Mouse (Mus musculus) urinary bladder, adult 18-20 months (tissue): ENCODE data around the gene 5430402E10Rik.
"Not testable (repeated sequence)": the region's sequence is repeated elsewhere in the genome, so short reads cannot be mapped to it uniquely, and the experiment has no call there.

Experiments
- DNase-seq, 2 experiments: peaks; one replicate each; pipeline ENCODE4 v3.0.0; 2022; ENCODE audit warnings: low spot score in 2 of 2, mixed read lengths in 2 of 2

5430402E10Rik gene

DNA sequence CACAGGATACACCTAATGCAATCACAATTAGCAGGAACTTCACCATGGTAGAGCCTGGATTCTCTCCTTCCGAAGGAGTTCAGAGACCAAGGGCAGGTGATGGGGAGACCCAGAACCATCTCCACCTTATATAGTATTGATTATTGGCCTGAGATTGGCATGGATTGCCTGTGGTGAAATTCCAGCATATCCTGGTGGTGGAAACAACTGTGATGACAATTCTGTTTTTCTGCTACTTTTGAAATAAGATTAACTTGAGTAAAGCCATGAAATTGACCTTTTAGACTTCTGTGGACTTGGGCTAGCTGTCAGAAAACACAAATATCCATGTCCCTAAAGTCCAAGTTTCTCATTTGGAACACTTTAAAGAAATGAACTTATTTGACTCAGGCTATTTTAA, at the start of gene 5430402E10Rik:
Gene 5430402E10Rik (minus strand): TSS at position 101 of the 400 bp plus-strand sequence.
- DNase-seq, result not testable (repeated sequence)

DNA sequence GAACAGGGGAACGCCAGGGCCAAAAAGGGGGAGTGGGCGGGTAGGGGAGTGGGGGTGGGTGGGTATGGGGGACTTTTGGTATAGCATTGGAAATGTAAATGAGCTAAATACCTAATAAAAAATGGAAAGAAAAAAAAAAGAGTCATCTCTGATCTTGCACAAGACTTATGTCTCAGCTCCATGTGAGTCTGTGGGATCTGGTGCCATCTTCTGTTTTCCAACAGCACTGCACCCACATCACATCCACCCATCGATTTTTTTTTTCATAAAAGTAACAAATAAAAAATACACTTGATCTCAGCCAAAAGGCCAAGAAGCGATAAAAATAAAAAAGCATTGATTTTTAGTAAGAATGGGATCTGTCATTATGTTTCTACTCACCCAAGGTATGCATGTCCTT, 44.8 kb downstream of the 5430402E10Rik start:
- not testable (repeated sequence) for DNase-seq
